Mouse (Mus musculus) hindbrain, embryonic 12.5 days (tissue): ENCODE measurements around the gene Fgf18. TPM values are rescaled to one million over a fixed set of nuclear protein-coding genes. Genes with fewer than 3 reads are reported as not detected.
A peak's percentile ranks its signal among the peaks of the same experiment; 100 is the strongest.

Experiments used
- ATAC-seq: fragments of 200-750 bp; cut with Nextera tagmentation; 2 replicates; pipeline ENCODE4 v1.8.0; 2017; ENCODE audit warnings: moderate TSS enrichment; ENCODE audit not compliant: low FRiP score
- H3K27ac ChIP-seq: fragments of 300-500 bp; sonication (generic); 2 replicates; pipeline ENCODE4 v1.5.1; 2016; ENCODE audit warnings: mild to moderate bottlenecking
- H3K27me3 ChIP-seq: fragments of 300-500 bp; sonication (generic); 2 replicates; pipeline ENCODE4 v1.6.1; 2016; ENCODE audit warnings: mild to moderate bottlenecking
- H3K36me3 ChIP-seq: fragments of 300-500 bp; sonication (generic); 2 replicates; pipeline ENCODE4 v1.6.1; 2016; ENCODE audit warnings: mild to moderate bottlenecking
- H3K4me1 ChIP-seq: fragments of 300-500 bp; sonication (generic); 2 replicates; pipeline ENCODE4 v1.6.1; 2016
- H3K4me2 ChIP-seq: fragments of 300-500 bp; sonication (generic); replicated peaks from 2 replicates; pipeline ENCODE4 v1.6.1; 2016; ENCODE audit warnings: mild to moderate bottlenecking
- H3K4me3 ChIP-seq: fragments of 300-500 bp; sonication (generic); 2 replicates; pipeline ENCODE4 v1.5.1; 2016; ENCODE audit warnings: mild to moderate bottlenecking
- H3K9ac ChIP-seq: fragments of 300-500 bp; sonication (generic); 2 replicates; pipeline ENCODE4 v1.6.1; 2016; ENCODE audit warnings: mild to moderate bottlenecking, moderate library complexity
- H3K9me3 ChIP-seq: fragments of 300-500 bp; sonication (generic); replicated peaks from 2 replicates; pipeline ENCODE4 v1.6.1; 2016; ENCODE audit warnings: mild to moderate bottlenecking
- WGBS: fragments of 180-500 bp; shearing (Covaris S2); methylation state at CpG from one replicate; pipeline ENCODE4 v1.1.7; 2016; 5-methylcytosine and 5-hydroxymethylcytosine counted together
- polyA plus RNA-seq: library from polyadenylated mRNA; unstranded; fragments of >200 nt; fragmentation: Nextera tagmentation; extraction: Ambion mirVana; gene quantifications from 2 replicates; pipeline ENCODE4 v1.2.1, GENCODE M21; 2016

The Fgf18 gene
- polyA plus RNA-seq, 1 experiment from 2014 or later = 9.8 TPM

- peaks cover 34% of the 10 kb centered on the region for H3K27me3 ChIP-seq
- peak overlapping the region; percentile 71 for H3K4me3 ChIP-seq
- ATAC-seq = peak; percentile 73
- H3K36me3 ChIP-seq = peaks cover 29% of the 10 kb centered on the region
- peak overlapping the region; percentile 78 for H3K9ac ChIP-seq
- H3K27ac ChIP-seq = peak overlapping the region; percentile 85
- peak overlapping the region; percentile 86 for H3K4me2 ChIP-seq
- H3K4me1 ChIP-seq = peaks cover 33% of the 10 kb centered on the region
- WGBS = 7% methylated on average over 23 of the region's 23 CpGs
- H3K9me3 ChIP-seq = no peaks in the 10 kb centered on the region
Measured at GRCm38 (mm10) chr11:33148338-33149087, 1.3 kb upstream of the Fgf18 start.

DNA sequence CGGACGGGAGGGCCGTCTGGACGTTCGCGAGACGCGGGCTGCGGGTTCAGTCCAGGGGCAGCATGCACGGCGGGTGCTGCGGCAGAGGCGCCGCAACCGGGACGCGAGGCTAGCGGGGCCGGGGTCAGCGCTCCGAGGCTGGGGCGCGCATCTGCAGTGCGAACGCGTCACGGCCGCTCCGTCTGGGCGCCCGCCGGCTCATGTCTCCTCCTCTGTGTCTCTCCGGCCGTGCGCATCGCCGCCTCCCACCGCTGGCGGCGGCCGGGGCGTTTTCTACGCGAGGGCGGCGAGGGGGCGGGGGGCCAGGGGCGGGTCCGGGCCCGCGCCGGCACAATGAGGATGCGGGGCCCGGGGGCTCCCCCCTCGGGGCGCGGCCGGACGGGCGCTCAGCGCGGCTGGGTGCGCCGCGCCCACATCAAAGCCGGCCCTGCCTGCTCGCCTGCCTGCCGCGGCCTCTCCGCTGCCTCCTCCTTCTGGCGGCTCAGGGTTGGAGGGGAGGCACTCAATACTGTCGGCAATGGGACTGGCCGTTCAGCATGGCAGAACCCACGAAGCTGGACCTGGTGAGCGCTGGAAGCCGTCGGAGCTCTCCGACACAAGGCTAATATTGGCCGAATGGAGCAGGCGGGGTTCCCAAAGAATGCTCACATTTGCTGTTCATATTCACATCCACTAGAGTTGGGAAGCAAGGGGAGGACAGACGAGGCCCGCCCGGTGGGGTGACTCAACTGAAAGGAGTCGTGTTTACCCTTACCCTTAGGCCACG, 555 bp upstream of the Fgf18 start:
- peak overlapping the region; percentile 71 for H3K4me3 ChIP-seq
- no peaks in the 10 kb centered on the region for H3K9me3 ChIP-seq
- peak; percentile 73 for ATAC-seq
- 1% methylated on average over 73 of the region's 85 CpGs for WGBS
- H3K27me3 ChIP-seq = peaks cover 41% of the 10 kb centered on the region
- peak overlapping the region; percentile 78 for H3K9ac ChIP-seq
- H3K4me1 ChIP-seq = peaks cover 36% of the 10 kb centered on the region
- H3K36me3 ChIP-seq = peaks cover 23% of the 10 kb centered on the region
- H3K27ac ChIP-seq = peak overlapping the region; percentile 85
- peak overlapping the region; percentile 86 for H3K4me2 ChIP-seq

DNA sequence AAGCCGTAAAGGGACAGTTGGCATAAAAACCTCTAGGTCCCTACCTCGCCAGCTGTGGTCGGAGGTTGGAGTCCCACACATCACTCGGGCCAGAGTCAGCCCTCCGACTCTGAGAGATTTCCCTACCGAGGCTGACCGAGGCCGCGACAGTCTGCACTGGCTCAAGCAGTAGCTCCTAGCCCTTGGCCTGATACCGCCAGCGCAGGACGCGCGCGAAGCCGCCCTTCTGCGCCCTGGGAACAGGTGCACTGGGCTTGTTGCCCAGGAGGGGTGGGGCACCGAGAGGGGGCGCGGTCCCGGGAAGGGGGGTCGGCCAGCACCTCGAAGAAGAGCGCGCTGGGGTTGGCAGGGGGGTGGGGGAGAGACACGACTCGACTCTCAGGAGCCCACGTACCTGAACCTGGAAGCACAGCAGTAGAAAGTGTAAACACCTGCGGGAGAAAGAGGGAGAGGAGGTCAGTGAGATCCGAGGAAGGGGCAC, 509 bp downstream of the Fgf18 start:
- H3K4me2 ChIP-seq = peak overlapping the region; percentile 86
- H3K9me3 ChIP-seq = no peaks in the 10 kb centered on the region
- 0 out of 2 replicates have a peak, but pooled peaks have one; percentile 24 for ATAC-seq
- peaks cover 44% of the 10 kb centered on the region for H3K27me3 ChIP-seq
- H3K27ac ChIP-seq = peak overlapping the region; percentile 85
- peak overlapping the region; percentile 71 for H3K4me3 ChIP-seq
- WGBS = 3% methylated on average over 30 of the region's 30 CpGs
- peaks cover 17% of the 10 kb centered on the region for H3K36me3 ChIP-seq
- H3K9ac ChIP-seq = peak overlapping the region; percentile 78
- peaks cover 42% of the 10 kb centered on the region for H3K4me1 ChIP-seq

DNA sequence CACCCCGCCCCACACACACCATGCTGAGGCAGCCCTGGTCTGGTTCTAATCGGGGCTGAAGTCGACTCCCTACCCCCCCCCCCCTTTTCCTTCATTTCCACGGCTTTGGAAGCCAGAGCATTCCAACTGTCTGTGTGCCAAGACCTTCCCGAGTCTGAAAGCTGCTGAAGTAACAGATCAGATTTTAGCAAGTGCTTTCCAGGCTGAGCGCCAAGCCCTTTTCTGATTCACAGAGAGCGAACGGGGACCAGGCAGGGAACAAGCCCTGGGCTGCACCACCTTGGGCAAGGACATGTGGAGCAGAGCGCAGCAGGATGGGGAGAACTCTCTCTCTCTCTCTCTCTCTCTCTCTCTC, 1.1 kb downstream of the Fgf18 start:
- H3K4me2 ChIP-seq = peak overlapping the region; percentile 86
- H3K27me3 ChIP-seq = peaks cover 44% of the 10 kb centered on the region
- peaks cover 42% of the 10 kb centered on the region for H3K4me1 ChIP-seq
- WGBS = 9% methylated on average over 9 of the region's 9 CpGs
- peak overlapping the region; percentile 5 for H3K9ac ChIP-seq
- peaks cover 12% of the 10 kb centered on the region for H3K36me3 ChIP-seq
- no peak for ATAC-seq
- no peak overlapping the region; the same call in 1 of the 2 replicates for H3K27ac ChIP-seq
- H3K9me3 ChIP-seq = no peaks in the 10 kb centered on the region
- peak overlapping the region; percentile 71 for H3K4me3 ChIP-seq

DNA sequence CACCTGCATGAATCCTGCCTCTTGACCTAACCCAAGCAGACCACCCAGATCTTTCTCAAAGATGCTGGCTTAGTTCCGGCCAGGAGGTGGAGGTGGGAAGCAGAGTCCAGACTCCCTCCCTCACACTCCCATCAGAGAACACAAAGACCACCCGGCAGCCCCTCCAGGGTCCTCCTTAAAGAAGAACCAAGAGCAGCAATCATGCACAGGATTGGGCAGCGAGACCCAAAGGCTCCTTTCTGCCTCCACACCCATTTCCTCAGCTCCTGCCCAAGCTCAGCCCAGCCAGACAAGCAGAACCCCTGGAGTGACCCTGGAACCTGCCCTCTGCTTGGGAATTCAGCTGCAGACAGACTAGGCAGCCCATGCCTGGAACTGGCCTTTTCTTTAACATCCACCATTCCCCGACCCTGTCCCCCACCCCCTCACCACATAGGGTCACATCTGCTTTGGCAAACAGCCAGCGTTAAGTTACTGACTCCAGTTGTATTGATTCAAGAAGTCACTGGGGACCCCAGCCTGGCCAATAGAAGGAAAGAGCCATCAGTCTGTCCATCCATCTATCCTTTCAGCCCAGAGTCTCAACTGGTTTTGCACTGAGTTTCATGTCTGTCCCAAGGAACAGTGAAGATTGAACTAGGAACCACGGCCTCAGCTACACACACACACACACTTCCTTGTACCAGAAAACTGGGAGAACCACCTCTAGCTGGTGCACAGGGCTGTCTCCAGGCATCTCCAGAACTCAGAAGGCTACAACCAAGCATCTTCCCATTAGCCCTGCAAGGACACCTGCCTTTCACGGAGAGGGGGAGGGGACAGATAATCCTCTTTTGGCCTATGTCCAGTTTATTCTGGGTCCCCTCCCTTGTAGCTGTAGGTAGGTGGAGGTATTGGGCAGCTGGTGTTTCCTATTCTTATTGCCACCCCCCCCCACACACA, 1.7 kb downstream of the Fgf18 start:
- Histone ChIP-seq H3K27me3 (peaks cover 44% of the 10 kb centered on the region), H3K27ac (no peak overlapping the region; the same call in 1 of the 2 replicates), H3K9me3 (no peaks in the 10 kb centered on the region), H3K4me3 (peak overlapping the region; percentile 71), H3K4me2 (peak overlapping the region; percentile 86), H3K9ac (peak overlapping the region; percentile 5; the same call in 1 of the 2 replicates), H3K4me1 (peaks cover 42% of the 10 kb centered on the region), H3K36me3 (peaks cover 6% of the 10 kb centered on the region)
- ATAC-seq = no peak
- WGBS = 21% methylated on average over 7 of the region's 7 CpGs

- peaks cover 42% of the 10 kb centered on the region for H3K4me1 ChIP-seq
- peak overlapping the region; percentile 86; the same call in 1 of the 2 replicates for H3K4me2 ChIP-seq
- no peaks in the 10 kb centered on the region for H3K36me3 ChIP-seq
- no peak for ATAC-seq
- H3K9me3 ChIP-seq = no peaks in the 10 kb centered on the region
- no peak overlapping the region for H3K9ac ChIP-seq
- H3K27me3 ChIP-seq = peaks cover 44% of the 10 kb centered on the region
- WGBS = 11% methylated on average over 9 of the region's 9 CpGs
- H3K27ac ChIP-seq = no peak overlapping the region
- H3K4me3 ChIP-seq = no peak overlapping the region
Measured at GRCm38 (mm10) chr11:33143906-33144305, 3.3 kb downstream of the Fgf18 start.

GRCm38 (mm10) chr11:33142801-33143200, 4.4 kb downstream of the Fgf18 start:
- peaks cover 42% of the 10 kb centered on the region for H3K4me1 ChIP-seq

GRCm38 (mm10) chr11:33140111-33140460, 7.1 kb downstream of the Fgf18 start:
- 96% methylated on average over 5 of the region's 5 CpGs for WGBS
- no peaks in the 10 kb centered on the region for H3K9me3 ChIP-seq
- no peak overlapping the region for H3K9ac ChIP-seq
- peaks cover 23% of the 10 kb centered on the region for H3K4me1 ChIP-seq
- ATAC-seq = no peak
- H3K27ac ChIP-seq = no peak overlapping the region
- peaks cover 24% of the 10 kb centered on the region for H3K27me3 ChIP-seq
- no peak overlapping the region for H3K4me2 ChIP-seq
- no peak overlapping the region for H3K4me3 ChIP-seq
- H3K36me3 ChIP-seq = no peaks in the 10 kb centered on the region

More at GRCm38 (mm10) chr11:33142801-33143200, 4.4 kb downstream of the Fgf18 start:
- no peaks in the 10 kb centered on the region for H3K9me3 ChIP-seq
- peaks cover 44% of the 10 kb centered on the region for H3K27me3 ChIP-seq
- H3K27ac ChIP-seq = no peak overlapping the region
- no peak overlapping the region for H3K4me3 ChIP-seq
- ATAC-seq = no peak
- H3K36me3 ChIP-seq = no peaks in the 10 kb centered on the region
- 92% methylated on average over 1 of the region's 1 CpGs for WGBS
- no peak overlapping the region for H3K4me2 ChIP-seq
- H3K9ac ChIP-seq = no peak overlapping the region

DNA sequence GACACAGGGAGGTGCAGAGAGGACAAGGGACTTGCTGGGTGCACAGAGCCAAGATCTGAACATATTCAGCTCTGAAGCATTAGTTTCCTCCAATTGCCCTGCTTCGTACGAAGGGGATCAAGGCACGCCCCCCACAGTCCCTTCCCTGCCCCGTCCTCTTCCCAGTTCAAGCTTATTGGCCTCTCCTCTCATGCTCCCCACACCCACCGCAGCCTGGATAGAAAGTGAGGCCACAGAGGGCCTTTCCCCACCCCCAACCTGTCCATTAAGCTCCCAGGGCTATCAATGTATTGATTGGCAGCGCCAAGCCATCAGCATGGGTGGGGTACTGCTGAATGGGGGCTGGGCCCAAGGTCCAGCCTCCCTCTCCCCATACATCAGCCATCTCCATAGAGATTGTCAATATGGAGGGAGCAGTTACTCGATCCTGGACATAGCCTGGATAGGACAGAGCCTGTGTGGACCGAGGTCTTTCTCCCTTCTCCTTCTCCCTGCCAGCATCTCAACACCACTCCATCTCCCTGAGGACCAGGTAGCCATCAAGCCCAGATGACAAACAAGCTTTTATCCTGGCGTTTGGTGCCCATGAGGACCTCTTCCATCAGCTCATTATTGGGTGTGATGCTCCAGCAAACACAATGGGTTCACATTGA, 7.6 kb downstream of the Fgf18 start:
- no peak for ATAC-seq
- H3K27me3 ChIP-seq = peaks cover 22% of the 10 kb centered on the region
- H3K4me1 ChIP-seq = peaks cover 19% of the 10 kb centered on the region
- 76% methylated on average over 9 of the region's 9 CpGs for WGBS
- H3K9me3 ChIP-seq = no peaks in the 10 kb centered on the region
- no peak overlapping the region for H3K9ac ChIP-seq
- no peak overlapping the region for H3K4me2 ChIP-seq
- no peak overlapping the region for H3K27ac ChIP-seq
- H3K36me3 ChIP-seq = no peaks in the 10 kb centered on the region
- no peak overlapping the region for H3K4me3 ChIP-seq

DNA sequence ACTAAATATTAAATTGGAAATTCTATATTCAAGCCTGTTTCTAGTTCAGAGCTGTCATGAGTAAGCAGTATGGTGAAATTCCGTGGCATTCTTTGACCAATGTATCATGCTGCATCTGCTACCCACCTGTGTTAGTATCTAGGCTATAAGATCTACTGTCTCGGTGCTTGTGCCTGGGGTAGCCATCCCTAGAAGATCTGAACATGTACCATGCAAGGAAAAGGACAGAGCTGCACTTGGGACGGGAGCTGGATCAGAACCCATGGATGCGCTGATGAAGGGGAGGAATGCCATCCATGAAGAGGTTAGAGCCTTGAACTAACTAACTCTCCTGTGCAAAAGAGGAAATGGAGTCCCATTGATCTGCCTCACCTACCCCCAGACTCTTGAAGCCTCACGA, 8.5 kb downstream of the Fgf18 start:
- no peak for ATAC-seq

GRCm38 (mm10) chr11:33134391-33134986, 12.7 kb downstream of the Fgf18 start:
- no peak for ATAC-seq
- Histone ChIP-seq H3K27ac (no peak overlapping the region), H3K36me3 (no peaks in the 10 kb centered on the region), H3K9ac (no peak overlapping the region), H3K4me3 (no peak overlapping the region), H3K4me2 (no peak overlapping the region), H3K9me3 (no peaks in the 10 kb centered on the region), H3K27me3 (no peaks in the 10 kb centered on the region), H3K4me1 (peaks cover 15% of the 10 kb centered on the region)
- 85% methylated on average over 8 of the region's 8 CpGs for WGBS

More for the DNA sequence above, 8.5 kb downstream of the Fgf18 start:
- no peak overlapping the region for H3K4me3 ChIP-seq
- no peaks in the 10 kb centered on the region for H3K9me3 ChIP-seq
- no peak overlapping the region for H3K4me2 ChIP-seq
- no peak overlapping the region for H3K9ac ChIP-seq
- H3K27me3 ChIP-seq = peaks cover 13% of the 10 kb centered on the region
- peaks cover 10% of the 10 kb centered on the region for H3K4me1 ChIP-seq
- WGBS = 90% methylated on average over 5 of the region's 5 CpGs
- no peaks in the 10 kb centered on the region for H3K36me3 ChIP-seq
- no peak overlapping the region for H3K27ac ChIP-seq
